ENCODE assay signal across 7 mouse cellular contexts in genomic region chr6:52013245-52013945, GRCm38 (mm10). TPM values are rescaled to one million over a fixed set of nuclear protein-coding genes. Genes with fewer than 3 reads are reported as not detected.
A peak's percentile ranks its signal among the peaks of the same experiment; 100 is the strongest.
DNase-seq lines count a peak whose midpoint lies in the region; ATAC-seq and TF ChIP-seq lines count a peak whose summit lies in the region.

No protein-coding gene starts in this region.

- peak overlapping the region; percentile 83 for H3K4me2 ChIP-seq in lung, embryonic 14.5 days
- peak overlapping the region; percentile 84 for H3K4me2 ChIP-seq in embryonic facial prominence, embryonic 13.5 days
- peak overlapping the region; percentile 83 for H3K4me2 ChIP-seq in limb, embryonic 12.5 days
- H3K4me2 ChIP-seq in stomach, embryonic 15.5 days, result peak overlapping the region; percentile 84

- H3K27me3 ChIP-seq in lung, embryonic 14.5 days (ENCODE audit: insufficient read depth, low read length), result peaks cover 3% of the 10 kb centered on the region; the same call in 1 of the 2 replicates
- H3K27me3 ChIP-seq in embryonic facial prominence, embryonic 13.5 days, result peaks cover 47% of the 10 kb centered on the region
- H3K27me3 ChIP-seq in limb, embryonic 12.5 days, result peaks cover 15% of the 10 kb centered on the region
- H3K27me3 ChIP-seq in stomach, embryonic 15.5 days (replicated peaks), result no peaks in the 10 kb centered on the region

- no peaks in the 10 kb centered on the region for H3K9me3 ChIP-seq in lung, embryonic 14.5 days (ENCODE audit: low read depth, low read length)
- no peaks in the 10 kb centered on the region for H3K9me3 ChIP-seq in embryonic facial prominence, embryonic 13.5 days
- no peaks in the 10 kb centered on the region for H3K9me3 ChIP-seq in limb, embryonic 12.5 days
- H3K9me3 ChIP-seq in stomach, embryonic 15.5 days, result no peaks in the 10 kb centered on the region

- peak overlapping the region; percentile 27 for H3K9ac ChIP-seq in lung, embryonic 14.5 days
- peak overlapping the region; percentile 59; the same call in 1 of the 2 replicates for H3K9ac ChIP-seq in embryonic facial prominence, embryonic 13.5 days
- H3K9ac ChIP-seq in limb, embryonic 12.5 days (replicated peaks), result 0 out of 2 replicates have a peak overlapping the region, but pooled peaks have one; percentile 14
- H3K9ac ChIP-seq in stomach, embryonic 15.5 days, result peak overlapping the region; percentile 34; the same call in 1 of the 2 replicates

- H3K4me1 ChIP-seq in lung, embryonic 14.5 days (ENCODE audit: insufficient read depth), result no peaks in the 10 kb centered on the region
- H3K4me1 ChIP-seq in embryonic facial prominence, embryonic 13.5 days, result peaks cover 5% of the 10 kb centered on the region; the same call in 1 of the 2 replicates
- peaks cover 12% of the 10 kb centered on the region for H3K4me1 ChIP-seq in limb, embryonic 12.5 days (replicated peaks)
- H3K4me1 ChIP-seq in stomach, embryonic 15.5 days, result peaks cover 5% of the 10 kb centered on the region

- H3K27ac ChIP-seq in lung, embryonic 14.5 days (ENCODE audit: low read depth), result no peak overlapping the region
- no peak overlapping the region for H3K27ac ChIP-seq in embryonic facial prominence, embryonic 13.5 days
- H3K27ac ChIP-seq in limb, embryonic 12.5 days, result no peak overlapping the region
- H3K27ac ChIP-seq in stomach, embryonic 15.5 days, result no peak overlapping the region

- no peak for ATAC-seq in lung, embryonic 14.5 days (ENCODE audit: insufficient read depth)
- no peak for ATAC-seq in embryonic facial prominence, embryonic 13.5 days (ENCODE audit: insufficient number of reproducible peaks, insufficient read depth, low FRiP score, low TSS enrichment, low read depth)
- no peak for ATAC-seq in limb, embryonic 12.5 days (ENCODE audit: insufficient number of reproducible peaks, insufficient read depth, low FRiP score, low TSS enrichment, low read depth)
- no peak for ATAC-seq in stomach, embryonic 15.5 days (ENCODE audit: insufficient read depth, low FRiP score, low read depth)
- ATAC-seq in inflammation-experienced regulatory T-cells, adult 6 months, result no peak

- intact Hi-C loops in left cerebral cortex, postnatal 10 days (cut with DNase I), result no loop called here

- H3K4me3 ChIP-seq in lung, embryonic 14.5 days (ENCODE audit: low read depth, low read length), result peak overlapping the region; percentile 69
- peak overlapping the region; percentile 65 for H3K4me3 ChIP-seq in embryonic facial prominence, embryonic 13.5 days
- peak overlapping the region; percentile 63 for H3K4me3 ChIP-seq in limb, embryonic 12.5 days (replicated peaks)
- peak overlapping the region; percentile 76 for H3K4me3 ChIP-seq in stomach, embryonic 15.5 days (replicated peaks)

- H3K36me3 ChIP-seq in lung, embryonic 14.5 days (ENCODE audit: insufficient read depth), result no peaks in the 10 kb centered on the region
- no peaks in the 10 kb centered on the region for H3K36me3 ChIP-seq in embryonic facial prominence, embryonic 13.5 days
- H3K36me3 ChIP-seq in limb, embryonic 12.5 days, result no peaks in the 10 kb centered on the region
- no peaks in the 10 kb centered on the region for H3K36me3 ChIP-seq in stomach, embryonic 15.5 days

- 12% methylated on average over 3 of the region's 3 CpGs for WGBS in lung, embryonic 14.5 days
- WGBS in embryonic facial prominence, embryonic 13.5 days, result 26% methylated on average over 3 of the region's 3 CpGs
- WGBS in limb, embryonic 12.5 days, result 20% methylated on average over 3 of the region's 3 CpGs
- 9% methylated on average over 3 of the region's 3 CpGs for WGBS in stomach, embryonic 15.5 days

- no peak for TF ChIP-seq CTCF in lung, embryonic 14.5 days (IDR thresholded peaks at IDR 0.05; ENCODE audit: low read depth)

- DNase-seq in lung, embryonic 14.5 days, result no peak
- no peak for DNase-seq in lung, adult 18-20 months
- DNase-seq in left cerebral cortex, postnatal 10 days (ENCODE audit: extremely low spot score in 1 of 2, low spot score in 2 of 2), result no peak

RNA-seq across cellular contexts. Expression of gene Skap2, which starts 1.0 kb away (rescaled TPM):
- 61.2 and 67.4 TPM in 2 replicates for polyA plus RNA-seq in lung, embryonic 14.5 days (2014; fragmentation: Nextera tagmentation; extraction: Ambion mirVana)
- 10.1 and 10.6 TPM in 2 replicates for polyA plus RNA-seq in embryonic facial prominence, embryonic 13.5 days (2015; fragmentation: Nextera tagmentation; extraction: Ambion mirVana)
- 14.4 and 14.6 TPM in 2 replicates for polyA plus RNA-seq in limb, embryonic 12.5 days (2016; fragmentation: Nextera tagmentation; extraction: Ambion mirVana)
- polyA plus RNA-seq in stomach, embryonic 15.5 days (2015; fragmentation: Nextera tagmentation; extraction: Ambion mirVana), result 42.1 and 45.7 TPM in 2 replicates
- 10 to 100 TPM; 15.9 to 33.0 (median 17.8) TPM for polyA plus RNA-seq in inflammation-experienced regulatory T-cells, adult 6 months (2017; shearing (Covaris generic))
- 1 to 10 TPM; 6.4 to 7.7 TPM for total RNA-seq in left cerebral cortex, postnatal 10 days (2021)
